Mouse (Mus musculus) myocyte (in vitro differentiated cells): ENCODE measurements around the gene Crtc3. TPM values are rescaled to one million over a fixed set of nuclear protein-coding genes. Genes with fewer than 3 reads are reported as not detected.
A peak's percentile ranks its signal among the peaks of the same experiment; 100 is the strongest.

ENCODE experiments used
- H3K27me3 ChIP-seq: one replicate; pipeline ENCODE4 v1.6.1; 2011; ENCODE audit not compliant: control insufficient read depth, insufficient read depth, insufficient read length
- H3K36me3 ChIP-seq: one replicate; pipeline ENCODE4 v1.6.1; 2011; ENCODE audit not compliant: control insufficient read depth, insufficient read depth
- H3K4me2 ChIP-seq: one replicate; pipeline ENCODE4 v1.6.1; 2011; ENCODE audit warnings: low read depth, control low read depth
- H3K4me3 ChIP-seq: one replicate; pipeline ENCODE4 v1.5.1; 2011; ENCODE audit warnings: mild to moderate bottlenecking, control low read depth, moderate library complexity
- H3K79me2 ChIP-seq: one replicate; pipeline ENCODE4 v1.6.1; 2011; ENCODE audit not compliant: control insufficient read depth, insufficient read depth
- H3ac ChIP-seq: one replicate; pipeline ENCODE4 v1.6.1; 2011; ENCODE audit not compliant: control insufficient read depth, insufficient read length
- CEBPB ChIP-seq: IDR thresholded peaks from 2 replicates; pipeline ENCODE4 v1.6.1; 2011; ENCODE audit warnings: mild to moderate bottlenecking, moderate library complexity; ENCODE audit not compliant: poor library complexity, insufficient read depth, severe bottlenecking
- E2F4 ChIP-seq: IDR thresholded peaks from one replicate; pipeline ENCODE4 v1.6.1; 2011; ENCODE audit warnings: mild to moderate bottlenecking, control low read depth, moderate library complexity; ENCODE audit not compliant: insufficient read depth
- MAX ChIP-seq: IDR thresholded peaks from one replicate; pipeline ENCODE4 v1.6.1; 2011; ENCODE audit warnings: low read depth, mild to moderate bottlenecking, control low read depth
- MYOD1 ChIP-seq, 3 experiments: IDR thresholded peaks; one replicate each; pipeline ENCODE4 v1.6.1; 2011; ENCODE audit warnings: control low read depth in 2 of 3, low read depth in 2 of 3, mild to moderate bottlenecking in 2 of 3, moderate library complexity in 1 of 3; ENCODE audit not compliant: insufficient read length in 2 of 3, control insufficient read depth in 1 of 3
- MYOG ChIP-seq, 3 experiments: IDR thresholded peaks; one replicate each; pipeline ENCODE4 v1.6.1; 2011; ENCODE audit warnings: control low read depth in 2 of 3, low read depth in 2 of 3, mild to moderate bottlenecking in 2 of 3; ENCODE audit not compliant: insufficient read length in 2 of 3, control insufficient read depth in 1 of 3, insufficient read depth in 1 of 3
- POLR2A ChIP-seq: IDR thresholded peaks from one replicate; pipeline ENCODE4 v1.6.1; 2011; ENCODE audit warnings: low read depth, mild to moderate bottlenecking, control low read depth, moderate library complexity; ENCODE audit not compliant: insufficient read length
- POLR2AphosphoS2 ChIP-seq: IDR thresholded peaks from one replicate; pipeline ENCODE4 v1.6.1; 2011; ENCODE audit warnings: low read depth, control low read depth; ENCODE audit not compliant: insufficient read length
- REST ChIP-seq: IDR thresholded peaks from one replicate; pipeline ENCODE4 v1.6.1; 2011; ENCODE audit warnings: mild to moderate bottlenecking, control low read depth, moderate library complexity; ENCODE audit not compliant: insufficient read depth, insufficient read length
- SRF ChIP-seq: IDR thresholded peaks from one replicate; pipeline ENCODE4 v1.6.1; 2011; ENCODE audit warnings: low read depth; ENCODE audit not compliant: control insufficient read depth, insufficient read length
- TCF12 ChIP-seq: IDR thresholded peaks from one replicate; pipeline ENCODE4 v1.6.1; 2011; ENCODE audit warnings: mild to moderate bottlenecking, control low read depth; ENCODE audit not compliant: poor library complexity, insufficient read depth, severe bottlenecking
- TCF3 ChIP-seq: IDR thresholded peaks from one replicate; pipeline ENCODE4 v1.6.1; 2011; ENCODE audit warnings: low read depth, control low read depth; ENCODE audit not compliant: insufficient read length
- USF1 ChIP-seq: IDR thresholded peaks from one replicate; pipeline ENCODE4 v1.6.1; 2011; ENCODE audit warnings: low read depth, mild to moderate bottlenecking, control low read depth, moderate library complexity
- polyA plus RNA-seq: library from polyadenylated mRNA; unstranded; fragments of >200 nt; fragmentation: generic; extraction: Trizol; gene quantifications from one replicate; pipeline ENCODE4 v1.2.1, GENCODE M21; 2012; ENCODE audit warnings: missing spikeins

Crtc3 gene
- polyA plus RNA-seq, 1 experiment, result 6.4 TPM

- H3K4me3 ChIP-seq, result no peak overlapping the region
- TF ChIP-seq TCF3 (no peak), CEBPB (no peak), POLR2A (no peak), TCF12 (no peak), SRF (no peak)
These were observed 56.7 kb downstream of the Crtc3 start for GRCm38 (mm10) chr7:80631993-80632392.

GRCm38 (mm10) chr7:80631405-80631804 lies 57.3 kb downstream of the Crtc3 start:
- Histone ChIP-seq H3K4me3 (no peak overlapping the region), H3K27me3 (no peaks in the 10 kb centered on the region)
- no peak for TF ChIP-seq SRF

More at GRCm38 (mm10) chr7:80631993-80632392, 56.7 kb downstream of the Crtc3 start:
- Histone ChIP-seq H3K4me2 (no peak overlapping the region), H3K79me2 (no peaks in the 10 kb centered on the region), H3ac (no peak overlapping the region), H3K27me3 (no peaks in the 10 kb centered on the region), H3K36me3 (no peaks in the 10 kb centered on the region)

GRCm38 (mm10) chr7:80629369-80629768 lies 59.3 kb downstream of the Crtc3 start:
- H3K27me3 ChIP-seq, result no peaks in the 10 kb centered on the region
- no peak for TF ChIP-seq MAX
- no peak for TF ChIP-seq CEBPB
- H3K79me2 ChIP-seq, result no peaks in the 10 kb centered on the region
- no peak overlapping the region for H3K4me3 ChIP-seq
- H3K4me2 ChIP-seq, result no peak overlapping the region
- no peak overlapping the region for H3ac ChIP-seq
- H3K36me3 ChIP-seq, result no peaks in the 10 kb centered on the region

More at GRCm38 (mm10) chr7:80631405-80631804, 57.3 kb downstream of the Crtc3 start:
- no peak overlapping the region for H3K4me2 ChIP-seq
- no peak overlapping the region for H3ac ChIP-seq
- H3K36me3 ChIP-seq, result no peaks in the 10 kb centered on the region
- no peaks in the 10 kb centered on the region for H3K79me2 ChIP-seq

- TF ChIP-seq POLR2AphosphoS2 (no peak), TCF3 (no peak), REST (no peak), POLR2A (no peak), MYOG (IDR thresholded peaks at IDR 0.05; ENCODE audit: control insufficient read depth in 1 of 3, insufficient read depth in 1 of 3, insufficient read length in 2 of 3, low read depth in 2 of 3) (no peak), MYOD1 (IDR thresholded peaks at IDR 0.05; ENCODE audit: control insufficient read depth in 1 of 3, insufficient read length in 2 of 3, low read depth in 2 of 3) (no peak), SRF (no peak), CEBPB (no peak)
- Histone ChIP-seq H3K27me3 (no peaks in the 10 kb centered on the region), H3K36me3 (no peaks in the 10 kb centered on the region), H3ac (no peak overlapping the region), H3K4me2 (no peak overlapping the region), H3K79me2 (no peaks in the 10 kb centered on the region), H3K4me3 (no peak overlapping the region)
These were observed 59.9 kb downstream of the Crtc3 start for GRCm38 (mm10) chr7:80628708-80629183.

- H3ac ChIP-seq, result no peak overlapping the region
- TF ChIP-seq MYOG (IDR thresholded peaks at IDR 0.05; ENCODE audit: control insufficient read depth in 1 of 3, insufficient read depth in 1 of 3, insufficient read length in 2 of 3, low read depth in 2 of 3), result no peak
- no peak for TF ChIP-seq MYOD1 (IDR thresholded peaks at IDR 0.05; ENCODE audit: control insufficient read depth in 1 of 3, insufficient read length in 2 of 3, low read depth in 2 of 3)
- TF ChIP-seq TCF12, result no peak
- no peak for TF ChIP-seq TCF3
- no peak for TF ChIP-seq MAX
- no peak for TF ChIP-seq SRF
- no peak for TF ChIP-seq CEBPB
- TF ChIP-seq E2F4, result no peak
- no peak for TF ChIP-seq POLR2AphosphoS2
- no peak for TF ChIP-seq USF1
- TF ChIP-seq POLR2A, result no peak
- no peak for TF ChIP-seq REST
- H3K4me3 ChIP-seq, result no peak overlapping the region
- no peak overlapping the region for H3K4me2 ChIP-seq
- no peaks in the 10 kb centered on the region for H3K79me2 ChIP-seq
- H3K36me3 ChIP-seq, result no peaks in the 10 kb centered on the region
- no peaks in the 10 kb centered on the region for H3K27me3 ChIP-seq
These were observed 61.7 kb downstream of the Crtc3 start for GRCm38 (mm10) chr7:80626943-80627342.

GRCm38 (mm10) chr7:80625841-80626240 lies 62.8 kb downstream of the Crtc3 start:
- Histone ChIP-seq H3ac (no peak overlapping the region), H3K4me3 (no peak overlapping the region), H3K79me2 (no peaks in the 10 kb centered on the region), H3K4me2 (no peak overlapping the region), H3K27me3 (no peaks in the 10 kb centered on the region), H3K36me3 (no peaks in the 10 kb centered on the region)
- no peak for TF ChIP-seq TCF12
- TF ChIP-seq E2F4, result no peak
- TF ChIP-seq MAX, result no peak
- peak in 1 of 3 experiments; percentile 9 for TF ChIP-seq MYOG (IDR thresholded peaks at IDR 0.05; ENCODE audit: control insufficient read depth in 1 of 3, insufficient read depth in 1 of 3, insufficient read length in 2 of 3, low read depth in 2 of 3)
- TF ChIP-seq SRF, result no peak
- peak in 1 of 3 experiments; percentile 17 for TF ChIP-seq MYOD1 (IDR thresholded peaks at IDR 0.05; ENCODE audit: control insufficient read depth in 1 of 3, insufficient read length in 2 of 3, low read depth in 2 of 3)
- TF ChIP-seq USF1, result no peak
